In genomic region chr16:20517216-20517615, GRCm38 (mm10) we compare ENCODE assay signal across 8 mouse cellular contexts. TPM values are rescaled to one million over a fixed set of nuclear protein-coding genes. Genes with fewer than 3 reads are reported as not detected.
DNase-seq lines count a peak whose midpoint lies in the region; ATAC-seq and TF ChIP-seq lines count a peak whose summit lies in the region.

No protein-coding gene starts in this region.

- intact Hi-C loops in left cerebral cortex, adult 2 months (cut with DNase I) = loop anchor here (2.0 kb wide), 2 partner anchors 18 to 32 kb away; partner anchors contain the start of genes Abcf3 and Ap2m1

- TF ChIP-seq CTCF in left cerebral cortex, adult 2 months (IDR thresholded peaks at IDR 0.05) = no peak
- no peak for TF ChIP-seq CTCF in Patski (IDR thresholded peaks at IDR 0.05)

- peak; percentile 9 for ATAC-seq in Patski
- peak; percentile 7; the same call in 1 of the 2 replicates for ATAC-seq in embryonic facial prominence, embryonic 14.5 days (ENCODE audit: low read depth)
- peak; percentile 57 for ATAC-seq in inflammation-experienced regulatory T-cells, adult 6 months
- peak; percentile 42; the same call in 1 of the 2 replicates for ATAC-seq in midbrain, embryonic 12.5 days (ENCODE audit: low FRiP score, low read depth)

- peak overlapping the region; percentile 98 for H3K9ac ChIP-seq in embryonic facial prominence, embryonic 14.5 days (ENCODE audit: low read depth, low read length)
- H3K9ac ChIP-seq in midbrain, embryonic 12.5 days (replicated peaks) = peak overlapping the region; percentile 92

- H3K4me1 ChIP-seq in embryonic facial prominence, embryonic 14.5 days (ENCODE audit: control insufficient read depth, insufficient read depth, low read length) = peaks cover 11% of the 10 kb centered on the region; the same call in 1 of the 2 replicates
- peaks cover 31% of the 10 kb centered on the region for H3K4me1 ChIP-seq in midbrain, embryonic 12.5 days

- no peaks in the 10 kb centered on the region for H3K27me3 ChIP-seq in Patski
- H3K27me3 ChIP-seq in embryonic facial prominence, embryonic 14.5 days (replicated peaks; ENCODE audit: control insufficient read depth, insufficient read depth, low read length) = no peaks in the 10 kb centered on the region
- H3K27me3 ChIP-seq in midbrain, embryonic 12.5 days = no peaks in the 10 kb centered on the region

- peak overlapping the region; percentile 93 for H3K27ac ChIP-seq in left cerebral cortex, adult 2 months
- H3K27ac ChIP-seq in embryonic facial prominence, embryonic 14.5 days (replicated peaks; ENCODE audit: low read depth, low read length) = peak overlapping the region; percentile 92
- peak overlapping the region; percentile 95 for H3K27ac ChIP-seq in midbrain, embryonic 12.5 days (replicated peaks)

- 0% methylated on average over 13 of the region's 26 CpGs for WGBS in embryonic facial prominence, embryonic 14.5 days
- WGBS in midbrain, embryonic 12.5 days = under 1% methylated on average over 25 of the region's 26 CpGs

- in situ Hi-C loops in Patski (cut with MboI; ENCODE audit: low pct_unique_long_range_greater_than_20kb) = no loop called here

- peaks cover 25% of the 10 kb centered on the region for H3K36me3 ChIP-seq in embryonic facial prominence, embryonic 14.5 days (ENCODE audit: control insufficient read depth, insufficient read depth, low read length)
- peaks cover 29% of the 10 kb centered on the region for H3K36me3 ChIP-seq in midbrain, embryonic 12.5 days

- POLR2A ChIA-PET in Patski (lab: Charles Lee) = interaction anchor here (0.6 to 2.6 kb wide), 3 partner anchors 14 to 31 kb away, joined by 3 to 19 read pairs (median 4); partner anchors contain the start of genes Abcf3 and Ap2m1

- H3K9me3 ChIP-seq in embryonic facial prominence, embryonic 14.5 days (ENCODE audit: control insufficient read depth, low read length) = no peaks in the 10 kb centered on the region
- H3K9me3 ChIP-seq in midbrain, embryonic 12.5 days = no peaks in the 10 kb centered on the region

- peak overlapping the region; percentile 98 for H3K4me3 ChIP-seq in left cerebral cortex, adult 2 months
- H3K4me3 ChIP-seq in embryonic facial prominence, embryonic 14.5 days (ENCODE audit: low read depth, low read length) = peak overlapping the region; percentile 98
- H3K4me3 ChIP-seq in midbrain, embryonic 12.5 days = peak overlapping the region; percentile 79

- CTCF ChIA-PET in Patski (lab: Charles Lee) = no interaction called here

- peak overlapping the region; percentile 79 for H3K4me2 ChIP-seq in embryonic facial prominence, embryonic 14.5 days (ENCODE audit: low read depth, low read length)
- peak overlapping the region; percentile 69 for H3K4me2 ChIP-seq in midbrain, embryonic 12.5 days (replicated peaks)

- no peak for DNase-seq in left cerebral cortex, adult 2 months (ENCODE audit: extremely low spot score in 1 of 2, low spot score in 2 of 2)
- no peak for DNase-seq in left cerebral cortex, adult 9 months (ENCODE audit: low spot score in 2 of 2)
- no peak for DNase-seq in Patski (ENCODE audit: low read depth, low spot score)
- DNase-seq in embryonic facial prominence, embryonic 14.5 days (ENCODE audit: low spot score) = no peak
- DNase-seq in right cerebral cortex, adult 2 months (ENCODE audit: low spot score in 2 of 2) = no peak
- DNase-seq in frontal cortex, adult 2 months (ENCODE audit: extremely low spot score in 1 of 2, low spot score in 1 of 2) = no peak

RNA-seq across cellular contexts. Expression of gene Dvl3, which starts 0.4 kb away (rescaled TPM):
- total RNA-seq in left cerebral cortex, adult 2 months (2021) = 10 to 100 TPM; 64.7 to 70.1 TPM
- 52.8 TPM for polyA plus RNA-seq in Patski (2021)
- 26.5 and 30.8 TPM in 2 replicates for polyA plus RNA-seq in embryonic facial prominence, embryonic 14.5 days (2014; fragmentation: Nextera tagmentation; extraction: Ambion mirVana)
- 10 to 100 TPM; 10.9 to 19.2 (median 12.4) TPM for polyA plus RNA-seq in inflammation-experienced regulatory T-cells, adult 6 months (2017; shearing (Covaris generic))
- polyA plus RNA-seq in midbrain, embryonic 12.5 days (2016; fragmentation: Nextera tagmentation; extraction: Ambion mirVana) = 49.1 and 52.6 TPM in 2 replicates
- 50.7 and 54.1 TPM in 2 replicates for polyA plus RNA-seq in frontal cortex, adult 2 months (2012; rRNA removed)

RNA-seq across cellular contexts. Expression of gene Ap2m1, which starts 18.1 kb away (rescaled TPM):
- total RNA-seq in left cerebral cortex, adult 2 months (2021) = 100 to 1,000 TPM; 804 to 827 TPM
- polyA plus RNA-seq in Patski (2021) = 707 TPM
- polyA plus RNA-seq in embryonic facial prominence, embryonic 14.5 days (2014; fragmentation: Nextera tagmentation; extraction: Ambion mirVana) = 573 and 628 TPM in 2 replicates
- 100 to 1,000 TPM; 494 to 560 (median 499) TPM for polyA plus RNA-seq in inflammation-experienced regulatory T-cells, adult 6 months (2017; shearing (Covaris generic))
- polyA plus RNA-seq in midbrain, embryonic 12.5 days (2016; fragmentation: Nextera tagmentation; extraction: Ambion mirVana) = 906 and 914 TPM in 2 replicates
- polyA plus RNA-seq in frontal cortex, adult 2 months (2012; rRNA removed) = 1,374 and 1,412 TPM in 2 replicates

RNA-seq across cellular contexts. Expression of gene Eif2b5, which starts 18.6 kb away (rescaled TPM):
- 10 to 100 TPM; 59.2 to 59.6 TPM for total RNA-seq in left cerebral cortex, adult 2 months (2021)
- polyA plus RNA-seq in Patski (2021) = 82.8 TPM
- 82.4 and 88.0 TPM in 2 replicates for polyA plus RNA-seq in embryonic facial prominence, embryonic 14.5 days (2014; fragmentation: Nextera tagmentation; extraction: Ambion mirVana)
- 10 to 100 TPM; 13.1 to 19.0 (median 14.8) TPM for polyA plus RNA-seq in inflammation-experienced regulatory T-cells, adult 6 months (2017; shearing (Covaris generic))
- 120 and 136 TPM in 2 replicates for polyA plus RNA-seq in midbrain, embryonic 12.5 days (2016; fragmentation: Nextera tagmentation; extraction: Ambion mirVana)
- polyA plus RNA-seq in frontal cortex, adult 2 months (2012; rRNA removed) = 40.7 and 46.6 TPM in 2 replicates

RNA-seq across cellular contexts. Expression of gene Abcf3, which starts 31.2 kb away (rescaled TPM):
- 100 to 1,000 TPM; 102 to 109 TPM for total RNA-seq in left cerebral cortex, adult 2 months (2021)
- polyA plus RNA-seq in Patski (2021) = 61.5 TPM
- 54.2 and 61.5 TPM in 2 replicates for polyA plus RNA-seq in embryonic facial prominence, embryonic 14.5 days (2014; fragmentation: Nextera tagmentation; extraction: Ambion mirVana)
- polyA plus RNA-seq in inflammation-experienced regulatory T-cells, adult 6 months (2017; shearing (Covaris generic)) = 10 to 100 TPM; 49.8 to 94.5 (median 71.5) TPM
- polyA plus RNA-seq in midbrain, embryonic 12.5 days (2016; fragmentation: Nextera tagmentation; extraction: Ambion mirVana) = 76.5 and 77.9 TPM in 2 replicates
- polyA plus RNA-seq in frontal cortex, adult 2 months (2012; rRNA removed) = 72.5 and 86.0 TPM in 2 replicates

Comparison
In these comparisons a context has a peak if more than half of its experiments do, and no peak if none do; other contexts are left out.
1. ATAC-seq: peak in every context shown above with its lines; median percentile 57 in inflammation-experienced regulatory T-cells, adult 6 months; 42 in midbrain, embryonic 12.5 days; 9 in Patski; 7 in embryonic facial prominence, embryonic 14.5 days.